ENCODE assay signal across 8 mouse cellular contexts in the genomic region with DNA sequence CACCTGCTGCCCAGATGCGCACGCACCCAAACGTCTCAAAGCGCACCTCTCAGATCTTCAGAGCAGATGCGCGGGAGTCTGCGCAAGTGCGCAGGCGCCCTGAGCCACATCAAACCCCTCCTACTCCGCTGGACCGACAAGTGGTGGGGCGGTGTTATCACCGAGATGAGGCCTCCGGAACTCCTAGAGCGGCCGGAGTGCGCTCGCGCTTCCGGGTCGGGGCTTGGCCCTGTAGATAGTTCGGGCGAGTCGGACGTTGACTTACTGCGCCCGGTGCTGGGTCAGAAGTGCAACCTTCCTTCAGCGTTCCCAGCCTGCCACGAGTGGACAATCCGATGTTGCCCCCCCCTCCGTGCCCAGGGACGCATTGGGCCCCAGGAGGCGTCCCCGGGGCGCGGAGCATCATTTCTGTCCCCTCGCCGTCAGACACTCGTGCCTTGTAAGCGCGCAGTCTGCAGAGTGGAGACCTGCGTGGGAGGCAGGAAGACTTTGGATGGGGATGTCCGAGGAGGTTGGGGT. TPM values are rescaled to one million over a fixed set of nuclear protein-coding genes. Genes with fewer than 3 reads are reported as not detected.
DNase-seq lines count a peak whose midpoint lies in the region; ATAC-seq and TF ChIP-seq lines count a peak whose summit lies in the region.

No protein-coding gene starts in this region.

- no peak for TF ChIP-seq CTCF in G1E (IDR thresholded peaks at IDR 0.05; ENCODE audit: low read depth, low read length)
- peak; percentile 36 for TF ChIP-seq CTCF in forebrain, postnatal 0 days (IDR thresholded peaks at IDR 0.05; ENCODE audit: low read depth)

- H3K4me2 ChIP-seq in forebrain, postnatal 0 days (ENCODE audit: low read depth), result peak overlapping the region; percentile 91
- H3K4me2 ChIP-seq in lung, embryonic 16.5 days (ENCODE audit: low read depth, low read length), result peak overlapping the region; percentile 87

- peak overlapping the region; percentile 79 for H3K9ac ChIP-seq in forebrain, postnatal 0 days
- H3K9ac ChIP-seq in lung, embryonic 16.5 days (ENCODE audit: low read length), result peak overlapping the region; percentile 91

- H3K9me3 ChIP-seq in G1E (replicated peaks), result no peaks in the 10 kb centered on the region
- no peaks in the 10 kb centered on the region for H3K9me3 ChIP-seq in forebrain, postnatal 0 days (ENCODE audit: low read length)
- H3K9me3 ChIP-seq in lung, embryonic 16.5 days (ENCODE audit: control insufficient read depth, low read length), result no peaks in the 10 kb centered on the region

- H3K4me3 ChIP-seq in G1E (ENCODE audit: low read depth, low read length), result peak overlapping the region; percentile 89
- H3K4me3 ChIP-seq in forebrain, postnatal 0 days (ENCODE audit: low read depth, low read length), result peak overlapping the region; percentile 66
- H3K4me3 ChIP-seq in lung, embryonic 16.5 days (ENCODE audit: low read length), result peak overlapping the region; percentile 71

- DNase-seq in G1E (ENCODE audit: low spot score), result peak; percentile 82
- peak; percentile 87 to 89 for DNase-seq in cerebellum, adult 18-20 months
- DNase-seq in forebrain, postnatal 0 days, result peak; percentile 96
- DNase-seq in layer of hippocampus, adult 9-10 months (ENCODE audit: low spot score), result peak; percentile 49
- peak; percentile 36 for DNase-seq in ovary, postnatal 10 days (ENCODE audit: low spot score)
- peak; percentile 78 to 83 for DNase-seq in thymus, postnatal 10 days (ENCODE audit: low spot score in 2 of 2)

- ATAC-seq in G1E (ENCODE audit: extremely low read depth, insufficient number of reproducible peaks, low FRiP score, poor library complexity, severe bottlenecking), result peak; percentile 82
- ATAC-seq in forebrain, postnatal 0 days, result peak; percentile 97
- ATAC-seq in hematopoietic stem cell, adult 5-6 weeks (replicated peaks in 1 of 2; ENCODE audit: insufficient read depth in 1 of 2, low FRiP score in 2 of 2, low TSS enrichment in 1 of 2, low read depth in 1 of 2, poor library complexity in 2 of 2, severe bottlenecking in 2 of 2), result peak; percentile 89 to 93
- ATAC-seq in lung, embryonic 16.5 days (ENCODE audit: low read depth), result peak; percentile 93

- H3K27me3 ChIP-seq in G1E (ENCODE audit: insufficient read depth, low read length), result no peaks in the 10 kb centered on the region
- H3K27me3 ChIP-seq in forebrain, postnatal 0 days (ENCODE audit: insufficient read depth, low read length), result no peaks in the 10 kb centered on the region
- H3K27me3 ChIP-seq in lung, embryonic 16.5 days (ENCODE audit: control insufficient read depth, insufficient read depth, low read depth, low read length), result no peaks in the 10 kb centered on the region

- H3K36me3 ChIP-seq in G1E (replicated peaks), result peaks cover 55% of the 10 kb centered on the region
- H3K36me3 ChIP-seq in forebrain, postnatal 0 days (ENCODE audit: insufficient read depth), result peaks cover 34% of the 10 kb centered on the region
- peaks cover 27% of the 10 kb centered on the region for H3K36me3 ChIP-seq in lung, embryonic 16.5 days (ENCODE audit: control insufficient read depth, insufficient read depth, low read length)

- peaks cover 72% of the 10 kb centered on the region for H3K4me1 ChIP-seq in G1E (ENCODE audit: insufficient read depth, low read depth, low read length)
- peaks cover 4% of the 10 kb centered on the region; the same call in 1 of the 2 replicates for H3K4me1 ChIP-seq in forebrain, postnatal 0 days (ENCODE audit: insufficient read depth)
- peaks cover 14% of the 10 kb centered on the region for H3K4me1 ChIP-seq in lung, embryonic 16.5 days (replicated peaks; ENCODE audit: control insufficient read depth, insufficient read depth, low read length)

- 1% methylated on average over 43 of the region's 43 CpGs for WGBS in forebrain, postnatal 0 days
- under 1% methylated on average over 43 of the region's 43 CpGs for WGBS in lung, embryonic 16.5 days

- H3K27ac ChIP-seq in forebrain, postnatal 0 days (ENCODE audit: low read depth, low read length), result peak overlapping the region; percentile 60
- H3K27ac ChIP-seq in lung, embryonic 16.5 days (ENCODE audit: low read length), result peak overlapping the region; percentile 53

RNA-seq across cellular contexts. Expression of gene Rpl14, which starts 5.9 kb away (rescaled TPM):
- total RNA-seq in G1E (2014; fragmentation: Nextera tagmentation), result 933 and 945 TPM in 2 replicates
- 1,738 and 1,944 TPM in 2 replicates for total RNA-seq in G1E (2017)
- 1,480 and 1,513 TPM in 2 replicates for polyA plus RNA-seq in G1E (2012)
- total RNA-seq in forebrain, postnatal 0 days (2014; rRNA removed), result 449 and 763 TPM in 2 replicates
- polyA plus RNA-seq in forebrain, postnatal 0 days (2015; fragmentation: Nextera tagmentation; extraction: Ambion mirVana), result 491 and 597 TPM in 2 replicates
- 2,251 and 3,052 TPM in 2 replicates for total RNA-seq in hematopoietic stem cell, adult 5-6 weeks (2017)
- polyA plus RNA-seq in lung, embryonic 16.5 days (2015; fragmentation: Nextera tagmentation; extraction: Ambion mirVana), result 767 and 782 TPM in 2 replicates

RNA-seq across cellular contexts. Expression of gene Entpd3, which starts 37.6 kb away (rescaled TPM):
- 0.19 TPM in 1 of 2 replicates, not detected in the other for total RNA-seq in G1E (2014; fragmentation: Nextera tagmentation)
- total RNA-seq in G1E (2017), result 0.22 and 0.23 TPM in 2 replicates
- polyA plus RNA-seq in G1E (2012), result not detected in 2 replicates
- total RNA-seq in forebrain, postnatal 0 days (2014; rRNA removed), result 3.6 and 5.5 TPM in 2 replicates
- polyA plus RNA-seq in forebrain, postnatal 0 days (2015; fragmentation: Nextera tagmentation; extraction: Ambion mirVana), result 3.6 and 3.7 TPM in 2 replicates
- total RNA-seq in hematopoietic stem cell, adult 5-6 weeks (2017), result 0.75 TPM in 1 of 2 replicates, not detected in the other
- polyA plus RNA-seq in lung, embryonic 16.5 days (2015; fragmentation: Nextera tagmentation; extraction: Ambion mirVana), result 9.3 and 10.8 TPM in 2 replicates

Comparison
In these comparisons a context has a peak if more than half of its experiments do, and no peak if none do; other contexts are left out.
1. Peak in every context shown above with its lines: DNase-seq, ATAC-seq, H3K4me3 ChIP-seq and H3K27ac ChIP-seq.
2. DNase-seq: peak in every context shown above with its lines; median percentile 96 in forebrain, postnatal 0 days; 88 in cerebellum, adult 18-20 months; 82 in G1E; 80 in thymus, postnatal 10 days; 49 in layer of hippocampus, adult 9-10 months; 36 in ovary, postnatal 10 days.